Mouse (Mus musculus): ENCODE data around the gene Gdpd5. TPM values are rescaled to one million over a fixed set of nuclear protein-coding genes. Genes with fewer than 3 reads are reported as not detected.

Gene Gdpd5
- total and polyA plus RNA-seq, 2 experiments from 2014 or later, result 26.7 to 40.5 TPM

GRCm38 (mm10) chr7:99349782-99350720, 31.2 kb upstream of the Gdpd5 start:
- H3K36me3 ChIP-seq (ENCODE audit: insufficient read depth, low read length), result no peaks in the 10 kb centered on the region
- peaks cover 24% of the 10 kb centered on the region for H3K4me1 ChIP-seq (ENCODE audit: insufficient read depth, low read length)
- ATAC-seq (no peak), DNase-seq (ENCODE audit: low spot score) (no peak)
- 68% methylated on average over 9 of the region's 9 CpGs for WGBS
- H3K4me3 ChIP-seq (ENCODE audit: low read length), result no peak overlapping the region
- H3K9ac ChIP-seq (replicated peaks; ENCODE audit: low read length), result no peak overlapping the region
- H3K4me2 ChIP-seq (ENCODE audit: low read depth, low read length), result peak overlapping the region; percentile 63
- H3K27ac ChIP-seq, result no peak overlapping the region
- TF ChIP-seq CTCF (IDR thresholded peaks at IDR 0.05; ENCODE audit: low read depth), result no peak
- H3K9me3 ChIP-seq (ENCODE audit: low read length), result no peaks in the 10 kb centered on the region
- no peaks in the 10 kb centered on the region for H3K27me3 ChIP-seq (ENCODE audit: insufficient read depth, low read length)

- no peaks in the 10 kb centered on the region for H3K9me3 ChIP-seq (ENCODE audit: low read length)
- H3K36me3 ChIP-seq (ENCODE audit: insufficient read depth, low read length), result no peaks in the 10 kb centered on the region
- peak overlapping the region; percentile 58 for H3K9ac ChIP-seq (replicated peaks; ENCODE audit: low read length)
- no peak for TF ChIP-seq CTCF (IDR thresholded peaks at IDR 0.05; ENCODE audit: low read depth)
- H3K27me3 ChIP-seq (ENCODE audit: insufficient read depth, low read length), result no peaks in the 10 kb centered on the region
- peaks cover 36% of the 10 kb centered on the region for H3K4me1 ChIP-seq (ENCODE audit: insufficient read depth, low read length)
- H3K4me2 ChIP-seq (ENCODE audit: low read depth, low read length), result peak overlapping the region; percentile 63
- peak overlapping the region; percentile 41 for H3K4me3 ChIP-seq (ENCODE audit: low read length)
- DNase-seq (ENCODE audit: low spot score) (peak; percentile 54), ATAC-seq (no peak)
- peak overlapping the region; percentile 77 for H3K27ac ChIP-seq
- WGBS, result 18% methylated on average over 12 of the region's 12 CpGs
Observed at GRCm38 (mm10) chr7:99351104-99351801, 30.0 kb upstream of the Gdpd5 start.

DNA sequence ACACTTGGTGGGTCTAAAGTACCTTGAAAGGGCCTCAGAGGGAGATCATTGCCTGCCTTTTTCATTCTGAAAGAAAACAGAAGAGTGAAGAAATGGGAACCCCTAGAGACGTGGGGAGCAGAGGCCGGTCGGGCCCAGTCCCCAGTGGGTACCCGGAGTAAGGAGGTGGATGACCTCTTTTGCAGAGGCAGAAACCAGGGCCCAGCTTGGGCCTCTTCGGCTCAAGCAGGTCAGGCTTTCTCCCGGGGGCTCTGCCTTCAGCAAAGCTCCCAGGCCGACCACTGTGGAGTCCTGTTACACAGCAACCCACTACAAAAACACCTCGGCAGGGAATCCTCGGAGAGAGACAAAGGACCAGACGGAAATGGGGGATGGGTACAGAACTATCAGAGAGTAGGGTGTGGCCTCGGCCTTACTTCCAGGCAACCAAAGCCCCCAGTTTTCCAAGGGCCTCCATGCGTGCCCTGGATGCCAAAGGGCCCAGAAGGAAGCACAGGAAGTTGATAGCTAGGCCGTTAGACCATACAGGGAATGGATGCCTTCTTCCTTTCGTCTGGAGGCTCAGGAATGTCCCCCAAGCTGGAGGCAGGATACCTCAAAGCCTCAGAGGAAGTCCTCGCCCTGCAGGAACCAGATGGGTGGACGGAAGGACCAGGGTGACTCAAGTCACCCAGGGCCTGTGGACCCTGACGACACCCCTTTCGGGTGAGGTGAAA, 29.3 kb upstream of the Gdpd5 start:
- Histone ChIP-seq H3K9me3 (ENCODE audit: low read length) (no peaks in the 10 kb centered on the region), H3K36me3 (ENCODE audit: insufficient read depth, low read length) (no peaks in the 10 kb centered on the region), H3K27ac (peak overlapping the region; percentile 77), H3K27me3 (ENCODE audit: insufficient read depth, low read length) (no peaks in the 10 kb centered on the region), H3K4me3 (ENCODE audit: low read length) (peak overlapping the region; percentile 41), H3K4me2 (ENCODE audit: low read depth, low read length) (peak overlapping the region; percentile 63), H3K9ac (replicated peaks; ENCODE audit: low read length) (peak overlapping the region; percentile 58), H3K4me1 (ENCODE audit: insufficient read depth, low read length) (peaks cover 43% of the 10 kb centered on the region)
- 10% methylated on average over 18 of the region's 18 CpGs for WGBS
- no peak for TF ChIP-seq CTCF (IDR thresholded peaks at IDR 0.05; ENCODE audit: low read depth)
- peak; percentile 65 for DNase-seq (ENCODE audit: low spot score)
- peak; percentile 41; the same call in 1 of the 2 replicates for ATAC-seq

- peak; percentile 75 for ATAC-seq
- no peak for TF ChIP-seq CTCF (IDR thresholded peaks at IDR 0.05; ENCODE audit: low read depth)
- H3K9ac ChIP-seq (replicated peaks; ENCODE audit: low read length), result peak within 1 kb of the TSS; percentile 58
- peak within 1 kb of the TSS; percentile 77 for H3K27ac ChIP-seq
- H3K4me1 ChIP-seq (ENCODE audit: insufficient read depth, low read length), result peaks cover 47% of the 10 kb centered on the region
- H3K27me3 ChIP-seq (ENCODE audit: insufficient read depth, low read length), result no peaks in the 10 kb centered on the region
- no peaks in the 10 kb centered on the region for H3K9me3 ChIP-seq (ENCODE audit: low read length)
- H3K36me3 ChIP-seq (ENCODE audit: insufficient read depth, low read length), result no peaks in the 10 kb centered on the region
- peak within 1 kb of the TSS; percentile 41 for H3K4me3 ChIP-seq (ENCODE audit: low read length)
- peak; percentile 78 for DNase-seq (ENCODE audit: low spot score)
- H3K4me2 ChIP-seq (ENCODE audit: low read depth, low read length), result peak within 1 kb of the TSS; percentile 63
- 8% methylated on average over 35 of the region's 35 CpGs for WGBS
Observed at GRCm38 (mm10) chr7:99352526-99353400, 28.5 kb upstream of the Gdpd5 start, which contains the start of gene Serpinh1. Serpinh1 (minus strand) TSS chr7:99353239.

DNA sequence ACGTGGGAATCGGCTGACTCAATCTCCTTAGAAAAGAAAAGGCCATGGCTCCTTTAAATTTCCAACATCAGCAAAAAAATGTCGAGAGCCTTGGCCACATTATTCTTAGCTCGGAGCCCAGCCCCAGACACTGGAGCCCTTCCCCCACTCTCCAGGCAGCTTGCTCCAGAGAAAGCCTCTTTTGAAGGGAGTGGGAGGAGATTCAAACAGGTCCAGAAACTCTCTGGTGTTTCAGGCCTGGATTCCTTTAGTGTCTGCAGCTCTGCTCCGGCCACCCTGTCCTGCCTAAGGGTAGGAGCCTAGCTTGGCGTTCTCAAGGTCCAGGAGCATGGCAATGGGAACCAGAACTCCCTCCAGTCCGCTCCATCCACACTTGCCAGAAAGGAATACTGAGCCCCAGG, 25.5 kb upstream of the Gdpd5 start:
- H3K4me1 ChIP-seq (ENCODE audit: insufficient read depth, low read length), result peaks cover 48% of the 10 kb centered on the region
- no peaks in the 10 kb centered on the region for H3K27me3 ChIP-seq (ENCODE audit: insufficient read depth, low read length)
- no peak overlapping the region for H3K4me3 ChIP-seq (ENCODE audit: low read length)
- 8% methylated on average over 7 of the region's 7 CpGs for WGBS
- H3K9ac ChIP-seq (replicated peaks; ENCODE audit: low read length), result no peak overlapping the region; the same call in none of the 2 replicates
- DNase-seq (ENCODE audit: low spot score) (peak; percentile 85), ATAC-seq (no peak)
- H3K36me3 ChIP-seq (ENCODE audit: insufficient read depth, low read length), result no peaks in the 10 kb centered on the region
- no peak for TF ChIP-seq CTCF (IDR thresholded peaks at IDR 0.05; ENCODE audit: low read depth)
- peak overlapping the region; percentile 76 for H3K27ac ChIP-seq
- peak overlapping the region; percentile 27 for H3K4me2 ChIP-seq (ENCODE audit: low read depth, low read length)
- H3K9me3 ChIP-seq (ENCODE audit: low read length), result no peaks in the 10 kb centered on the region

Data from hindbrain, postnatal 0 days (tissue).